Mouse (Mus musculus) induced T-regulatory cell, adult 2 months (primary cell): ENCODE data around the gene Igflr1.
A peak's percentile ranks its signal among the peaks of the same experiment; 100 is the strongest.

Experiments
- DNase-seq: peaks from one replicate; pipeline ENCODE4 v3.0.0-alpha.2; 2012; ENCODE audit warnings: low read depth

The Igflr1 gene

GRCm38 (mm10) chr7:30564970-30565571, at the start of gene Igflr1:
Igflr1 (plus strand) TSS chr7:30565427.
- DNase-seq = peak; percentile 76

- no peak for DNase-seq
Measured at GRCm38 (mm10) chr7:30518325-30518724, 46.9 kb upstream of the Igflr1 start.

- DNase-seq = no peak
Measured at GRCm38 (mm10) chr7:30520396-30520795, 44.8 kb upstream of the Igflr1 start.

GRCm38 (mm10) chr7:30520856-30521255, 44.4 kb upstream of the Igflr1 start:
- DNase-seq = no peak

- no peak for DNase-seq
Measured at GRCm38 (mm10) chr7:30522871-30523270, 42.4 kb upstream of the Igflr1 start.

- DNase-seq = no peak
Measured at GRCm38 (mm10) chr7:30524487-30524886, 40.7 kb upstream of the Igflr1 start.

GRCm38 (mm10) chr7:30525954-30526353, 39.3 kb upstream of the Igflr1 start:
- no peak for DNase-seq

- DNase-seq = no peak
Measured at GRCm38 (mm10) chr7:30526399-30526798, 38.8 kb upstream of the Igflr1 start.

- no peak for DNase-seq
Measured at GRCm38 (mm10) chr7:30526981-30527380, 38.2 kb upstream of the Igflr1 start.

GRCm38 (mm10) chr7:30531291-30531815, 33.9 kb upstream of the Igflr1 start:
- no peak for DNase-seq

GRCm38 (mm10) chr7:30532931-30533330, 32.3 kb upstream of the Igflr1 start:
- no peak for DNase-seq

- DNase-seq = no peak
Measured at GRCm38 (mm10) chr7:30533941-30534632, 31.1 kb upstream of the Igflr1 start.

GRCm38 (mm10) chr7:30534633-30535577, 30.3 kb upstream of the Igflr1 start, which contains the start of gene Arhgap33:
Arhgap33 (minus strand) TSS chr7:30535060.
- DNase-seq = peak; percentile 99

GRCm38 (mm10) chr7:30540572-30540971, 24.7 kb upstream of the Igflr1 start:
- DNase-seq = no peak

GRCm38 (mm10) chr7:30544327-30544726, 20.9 kb upstream of the Igflr1 start:
- no peak for DNase-seq

GRCm38 (mm10) chr7:30549880-30550279, 15.3 kb upstream of the Igflr1 start:
- no peak for DNase-seq

GRCm38 (mm10) chr7:30550603-30551002, 14.6 kb upstream of the Igflr1 start:
- DNase-seq = no peak

- no peak for DNase-seq
Measured at GRCm38 (mm10) chr7:30551445-30552101, 13.7 kb upstream of the Igflr1 start.

GRCm38 (mm10) chr7:30552102-30553020, 12.9 kb upstream of the Igflr1 start, which contains the start of the genes Hspb6 and Proser3:
Hspb6 (plus strand) TSS chr7:30552178.
Proser3 (minus strand) TSS chr7:30552299.
- DNase-seq = peak; percentile 99

- peak; percentile 60 for DNase-seq
Measured at GRCm38 (mm10) chr7:30553021-30553589, 12.1 kb upstream of the Igflr1 start.
